Mouse (Mus musculus): ENCODE results near the gene Tktl1.

GRCm38 (mm10) chrX:74245107-74245506, 68.0 kb downstream of the Tktl1 start:
- TF ChIP-seq POLR2A (IDR thresholded peaks at IDR 0.05; ENCODE audit: borderline replicate concordance, control insufficient read depth, low read depth, low read length): no peak
- TF ChIP-seq CTCF (IDR thresholded peaks at IDR 0.05; ENCODE audit: control insufficient read depth, insufficient read depth, low read length): no peak
